Mouse (Mus musculus): Measurements from ENCODE around the gene Sp2.

- TF ChIP-seq GATA1 (IDR thresholded peaks at IDR 0.05; ENCODE audit: low read length) (no peak), TAL1 (IDR thresholded peaks at IDR 0.05; ENCODE audit: low read length) (no peak)
Observed at GRCm38 (mm10) chr11:97030426-97030825, 47.7 kb upstream of the Sp2 start.

All from erythroblast, embryonic 14.5 days (primary cell).